Mouse (Mus musculus) embryonic facial prominence, embryonic 15.5 days (tissue): ENCODE measurements at regions not wholly inside any gene's neighbourhood (a gene's known extent, or its start where the extent isn't known, plus 50 kb on each side); places are given as distances from the start of the nearest gene placed in this dataset.
"Not testable (repeated sequence)": the region's sequence is repeated elsewhere in the genome, so short reads cannot be mapped to it uniquely, and the experiment has no call there.

Experiments used
- ATAC-seq: fragments of 200-750 bp; cut with Nextera tagmentation; 2 replicates; pipeline ENCODE4 v1.8.0; 2017; ENCODE audit warnings: low read depth, moderate TSS enrichment; ENCODE audit not compliant: insufficient number of reproducible peaks, low FRiP score, low TSS enrichment
- H3K27ac ChIP-seq: fragments of 300-500 bp; sonication (generic); replicated peaks from 2 replicates; pipeline ENCODE4 v1.5.1; 2015; ENCODE audit warnings: mild to moderate bottlenecking, inconsistent platforms
- H3K27me3 ChIP-seq: fragments of 300-500 bp; sonication (generic); 2 replicates; pipeline ENCODE4 v1.6.1; 2015; ENCODE audit warnings: inconsistent platforms
- H3K36me3 ChIP-seq: fragments of 300-500 bp; sonication (generic); 2 replicates; pipeline ENCODE4 v1.6.1; 2015; ENCODE audit warnings: mild to moderate bottlenecking, inconsistent platforms
- H3K4me1 ChIP-seq: fragments of 300-500 bp; sonication (generic); 2 replicates; pipeline ENCODE4 v1.6.1; 2015; ENCODE audit warnings: inconsistent platforms
- H3K4me2 ChIP-seq: fragments of 300-500 bp; sonication (generic); replicated peaks from 2 replicates; pipeline ENCODE4 v1.6.1; 2015; ENCODE audit warnings: mild to moderate bottlenecking, inconsistent platforms
- H3K4me3 ChIP-seq: fragments of 300-500 bp; sonication (generic); replicated peaks from 2 replicates; pipeline ENCODE4 v1.5.1; 2015; ENCODE audit warnings: mild to moderate bottlenecking, inconsistent platforms
- H3K9ac ChIP-seq: fragments of 300-500 bp; sonication (generic); 2 replicates; pipeline ENCODE4 v1.6.1; 2015; ENCODE audit warnings: inconsistent platforms
- H3K9me3 ChIP-seq: fragments of 300-500 bp; sonication (generic); replicated peaks from 2 replicates; pipeline ENCODE4 v1.6.1; 2016; ENCODE audit warnings: inconsistent platforms
- WGBS: fragments of 180-500 bp; shearing (Covaris S2); methylation state at CpG from one replicate; pipeline ENCODE4 v1.1.7; 2015; 5-methylcytosine and 5-hydroxymethylcytosine counted together

DNA sequence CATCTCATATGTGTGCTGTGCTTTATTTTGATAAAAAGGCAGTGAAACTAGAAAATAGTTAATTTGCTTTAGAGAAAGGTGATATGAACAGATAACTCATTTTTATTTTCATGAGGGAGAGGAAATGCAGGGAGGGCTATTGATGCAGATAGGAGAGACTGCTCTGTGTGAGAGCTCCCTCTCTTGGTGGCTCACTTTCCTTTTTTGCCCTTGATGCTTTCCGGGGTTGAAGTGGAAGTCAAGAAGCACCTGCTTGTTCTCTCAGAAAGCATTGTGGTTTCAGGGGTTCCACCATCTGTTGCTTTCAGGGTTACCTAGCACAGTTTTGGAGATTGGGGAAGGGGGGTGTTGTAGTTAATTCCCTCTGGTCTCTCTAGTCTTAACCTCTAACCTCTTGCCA is 414.5 kb upstream of the Stxbp6 start:
- WGBS, result 56% methylated on average over 1 of the region's 1 CpGs
- Histone ChIP-seq H3K27ac (no peak overlapping the region), H3K27me3 (no peaks in the 10 kb centered on the region), H3K9me3 (no peaks in the 10 kb centered on the region), H3K9ac (no peak overlapping the region), H3K4me1 (no peaks in the 10 kb centered on the region), H3K4me2 (no peak overlapping the region), H3K4me3 (no peak overlapping the region), H3K36me3 (no peaks in the 10 kb centered on the region)
- ATAC-seq, result no peak

DNA sequence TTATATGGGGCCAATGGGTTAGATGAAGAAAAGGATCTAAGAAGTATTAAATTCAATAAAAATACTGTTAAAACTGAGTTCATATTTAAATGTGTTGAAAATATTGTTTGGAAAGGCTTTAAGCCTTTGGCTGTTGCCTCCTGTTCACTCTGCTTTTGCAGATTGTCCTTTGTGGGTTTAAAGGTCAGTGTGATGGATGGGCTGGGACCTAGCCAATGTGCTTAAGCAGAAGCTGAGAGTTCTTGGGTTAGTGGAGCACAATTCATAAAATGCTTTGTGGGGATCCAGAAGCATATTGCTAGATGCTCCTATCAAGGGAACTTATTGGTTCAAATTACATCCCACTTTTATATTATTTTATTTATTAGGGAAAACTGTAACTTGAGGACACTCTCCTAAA is 402.4 kb upstream of the Stxbp6 start:
- H3K9me3 ChIP-seq, result no peaks in the 10 kb centered on the region
- H3K4me3 ChIP-seq, result no peak overlapping the region
- ATAC-seq, result no peak
- H3K9ac ChIP-seq, result no peak overlapping the region
- no peaks in the 10 kb centered on the region for H3K36me3 ChIP-seq
- H3K4me2 ChIP-seq, result no peak overlapping the region
- no peak overlapping the region for H3K27ac ChIP-seq
- no peaks in the 10 kb centered on the region for H3K27me3 ChIP-seq
- no peaks in the 10 kb centered on the region for H3K4me1 ChIP-seq

GRCm38 (mm10) chr12:45468093-45468492 is 393.6 kb upstream of the Stxbp6 start:
- ATAC-seq, result no peak
- no peak overlapping the region for H3K4me2 ChIP-seq
- no peak overlapping the region for H3K27ac ChIP-seq
- 71% methylated on average over 3 of the region's 3 CpGs for WGBS
- H3K9me3 ChIP-seq, result no peaks in the 10 kb centered on the region
- H3K36me3 ChIP-seq, result no peaks in the 10 kb centered on the region
- no peak overlapping the region for H3K4me3 ChIP-seq
- H3K9ac ChIP-seq, result no peak overlapping the region
- H3K27me3 ChIP-seq, result no peaks in the 10 kb centered on the region
- H3K4me1 ChIP-seq, result no peaks in the 10 kb centered on the region

DNA sequence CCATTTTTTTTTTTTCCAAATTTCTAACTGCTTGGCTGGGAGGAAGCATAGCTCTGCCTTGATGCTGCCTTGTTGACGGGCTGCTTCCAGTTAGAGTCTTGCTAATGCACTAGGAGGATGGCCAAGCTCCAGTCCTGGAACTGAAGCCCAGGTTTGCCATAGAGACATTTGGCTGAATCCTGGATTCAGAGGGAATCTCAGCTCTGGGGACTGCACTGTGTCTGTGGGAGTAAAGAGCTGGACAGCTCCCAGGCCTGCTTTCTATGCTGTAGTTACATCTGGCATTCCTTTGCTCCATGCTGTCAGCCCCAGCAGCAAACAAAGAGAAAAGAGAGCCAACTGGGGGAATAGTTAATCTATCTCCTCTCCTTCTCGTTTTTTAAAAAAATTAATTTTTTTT is 392.5 kb upstream of the Stxbp6 start:
- Histone ChIP-seq H3K4me2 (no peak overlapping the region), H3K9me3 (no peaks in the 10 kb centered on the region), H3K9ac (no peak overlapping the region), H3K4me3 (no peak overlapping the region), H3K27ac (no peak overlapping the region), H3K4me1 (no peaks in the 10 kb centered on the region), H3K27me3 (no peaks in the 10 kb centered on the region), H3K36me3 (no peaks in the 10 kb centered on the region)
- 29% methylated on average over 2 of the region's 2 CpGs for WGBS
- peak; percentile 43; the same call in 1 of the 2 replicates for ATAC-seq

DNA sequence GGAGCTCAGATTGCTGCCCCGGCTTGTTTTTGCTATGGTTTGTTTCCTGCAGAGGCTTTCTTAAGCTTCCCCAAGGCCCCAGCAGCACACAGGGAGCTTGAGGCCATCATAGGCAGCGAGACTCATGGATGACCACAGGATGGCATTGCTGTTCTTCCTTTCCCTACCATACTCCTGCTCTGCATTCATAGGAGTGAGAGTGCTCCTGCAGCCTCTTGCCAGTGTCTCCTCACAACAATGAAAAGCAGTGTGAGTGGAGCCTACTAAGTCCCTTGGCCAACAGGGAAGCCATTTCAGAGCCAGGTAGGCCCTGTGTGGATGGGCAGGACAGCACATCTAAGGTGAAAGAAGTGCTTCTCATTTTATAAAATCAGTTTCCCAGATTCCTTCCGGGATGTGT is 391.6 kb upstream of the Stxbp6 start:
- no peak overlapping the region for H3K4me3 ChIP-seq
- H3K9me3 ChIP-seq, result no peaks in the 10 kb centered on the region

GRCm38 (mm10) chr12:45464952-45465351 is 390.4 kb upstream of the Stxbp6 start:
- Histone ChIP-seq H3K9me3 (no peaks in the 10 kb centered on the region), H3K27me3 (no peaks in the 10 kb centered on the region), H3K4me2 (no peak overlapping the region), H3K27ac (no peak overlapping the region), H3K36me3 (no peaks in the 10 kb centered on the region), H3K4me1 (no peaks in the 10 kb centered on the region), H3K9ac (no peak overlapping the region), H3K4me3 (no peak overlapping the region)
- WGBS, result 67% methylated on average over 2 of the region's 2 CpGs
- ATAC-seq, result no peak

More for the DNA sequence above, 391.6 kb upstream of the Stxbp6 start:
- no peaks in the 10 kb centered on the region for H3K27me3 ChIP-seq
- H3K4me2 ChIP-seq, result no peak overlapping the region
- H3K36me3 ChIP-seq, result no peaks in the 10 kb centered on the region
- no peak for ATAC-seq
- WGBS, result 56% methylated on average over 3 of the region's 3 CpGs
- H3K4me1 ChIP-seq, result no peaks in the 10 kb centered on the region
- H3K9ac ChIP-seq, result no peak overlapping the region
- no peak overlapping the region for H3K27ac ChIP-seq

DNA sequence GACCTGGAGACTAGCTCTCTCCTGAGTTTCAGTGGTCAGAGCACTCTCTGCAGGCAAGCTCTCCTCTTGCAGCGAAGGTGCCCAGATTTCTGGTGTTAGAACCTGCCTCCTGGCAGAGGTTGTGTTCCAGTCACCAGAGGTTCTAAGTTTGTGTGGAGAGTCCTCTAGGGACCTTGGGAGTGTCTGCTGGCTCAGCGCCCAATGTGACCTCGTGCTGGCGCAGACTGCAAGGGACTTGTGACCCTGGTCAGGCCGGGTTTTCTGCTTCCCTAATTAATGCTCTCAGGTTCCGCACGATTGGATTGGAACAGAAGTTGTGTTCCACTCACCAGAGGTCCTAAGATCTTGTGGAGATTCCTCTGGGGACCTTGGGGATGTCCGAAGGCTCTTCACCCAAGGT is 384.2 kb upstream of the Stxbp6 start:
- 80% methylated on average over 8 of the region's 8 CpGs for WGBS
- not testable (repeated sequence) for H3K9me3 ChIP-seq, H3K4me2 ChIP-seq, H3K9ac ChIP-seq, H3K27ac ChIP-seq, H3K4me1 ChIP-seq, H3K27me3 ChIP-seq, H3K36me3 ChIP-seq, H3K4me3 ChIP-seq, ATAC-seq

DNA sequence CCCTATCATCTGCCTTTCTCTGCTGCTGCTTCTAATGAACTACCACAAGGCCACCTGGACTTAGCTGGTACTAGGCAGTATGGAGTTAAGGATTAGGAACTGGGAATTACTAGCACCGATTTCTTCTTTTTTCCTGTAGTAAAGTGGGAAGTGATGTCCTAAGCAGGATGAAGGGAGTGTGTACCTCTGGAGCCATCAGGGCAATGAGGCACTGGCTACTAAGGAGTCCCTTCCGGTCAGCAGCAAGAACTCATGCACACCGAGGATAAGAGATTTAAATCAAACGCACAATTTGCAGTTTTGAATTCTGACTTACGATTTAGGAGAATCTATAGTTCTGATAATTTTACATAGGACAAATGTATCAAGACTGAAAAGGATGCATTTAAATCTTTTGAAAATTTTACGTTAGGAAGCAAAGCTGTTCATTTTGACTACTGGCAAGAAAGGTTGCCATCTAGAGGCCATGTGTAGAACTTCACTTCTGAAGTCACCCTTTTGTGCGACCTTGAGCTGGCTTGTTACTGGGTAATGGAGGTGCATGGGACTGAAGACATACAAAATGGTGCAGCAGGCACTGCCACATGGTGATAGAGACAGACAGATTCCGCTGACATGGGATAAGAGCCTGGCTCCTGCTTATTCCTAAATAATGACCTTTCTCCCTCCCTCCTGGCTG is 369.1 kb upstream of the Stxbp6 start:
- 59% methylated on average over 8 of the region's 8 CpGs for WGBS
- no peaks in the 10 kb centered on the region for H3K9me3 ChIP-seq
- H3K4me3 ChIP-seq, result no peak overlapping the region
- no peaks in the 10 kb centered on the region for H3K4me1 ChIP-seq
- no peak overlapping the region for H3K4me2 ChIP-seq
- no peaks in the 10 kb centered on the region for H3K27me3 ChIP-seq
- no peak for ATAC-seq
- H3K9ac ChIP-seq, result no peak overlapping the region
- H3K27ac ChIP-seq, result no peak overlapping the region
- no peaks in the 10 kb centered on the region for H3K36me3 ChIP-seq

- Histone ChIP-seq H3K4me1 (no peaks in the 10 kb centered on the region), H3K4me3 (no peak overlapping the region), H3K9me3 (no peaks in the 10 kb centered on the region), H3K27ac (no peak overlapping the region), H3K36me3 (no peaks in the 10 kb centered on the region), H3K27me3 (no peaks in the 10 kb centered on the region), H3K9ac (no peak overlapping the region), H3K4me2 (no peak overlapping the region)
- ATAC-seq, result no peak
- 51% methylated on average over 4 of the region's 4 CpGs for WGBS
Observed at GRCm38 (mm10) chr12:45442474-45442873, 368.0 kb upstream of the Stxbp6 start.

- H3K27ac ChIP-seq, result no peak overlapping the region
- H3K4me1 ChIP-seq, result no peaks in the 10 kb centered on the region
- H3K36me3 ChIP-seq, result no peaks in the 10 kb centered on the region
- no peak for ATAC-seq
- H3K9ac ChIP-seq, result no peak overlapping the region
- 67% methylated on average over 2 of the region's 2 CpGs for WGBS
- H3K4me3 ChIP-seq, result no peak overlapping the region
- H3K4me2 ChIP-seq, result no peak overlapping the region
- H3K9me3 ChIP-seq, result no peaks in the 10 kb centered on the region
- no peaks in the 10 kb centered on the region for H3K27me3 ChIP-seq
Observed at GRCm38 (mm10) chr12:45439745-45440144, 365.2 kb upstream of the Stxbp6 start.

DNA sequence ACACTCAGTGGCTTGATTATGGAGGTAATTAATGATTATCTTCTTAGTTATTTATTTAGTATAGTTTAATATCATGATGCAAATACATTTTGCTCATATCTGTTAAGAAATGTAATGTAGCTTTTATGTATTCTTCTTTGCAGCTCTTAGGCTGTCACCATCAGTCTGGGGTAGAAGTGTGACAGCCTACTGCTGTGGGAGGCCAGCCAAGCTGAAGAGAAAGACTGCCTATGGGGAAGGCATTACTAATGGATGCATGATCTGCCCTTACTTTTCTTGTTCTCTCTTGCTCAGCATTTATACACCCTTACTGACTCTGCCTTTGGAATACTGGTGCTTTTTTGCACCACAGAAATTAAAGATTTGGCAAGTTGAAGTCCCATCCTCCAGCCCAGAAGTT is 362.8 kb upstream of the Stxbp6 start:
- H3K27me3 ChIP-seq, result no peaks in the 10 kb centered on the region
- no peaks in the 10 kb centered on the region for H3K36me3 ChIP-seq
- H3K4me3 ChIP-seq, result no peak overlapping the region
- no peak overlapping the region for H3K4me2 ChIP-seq
- no peak overlapping the region for H3K9ac ChIP-seq
- ATAC-seq, result no peak
- no peaks in the 10 kb centered on the region for H3K9me3 ChIP-seq
- no peaks in the 10 kb centered on the region for H3K4me1 ChIP-seq
- no peak overlapping the region for H3K27ac ChIP-seq

DNA sequence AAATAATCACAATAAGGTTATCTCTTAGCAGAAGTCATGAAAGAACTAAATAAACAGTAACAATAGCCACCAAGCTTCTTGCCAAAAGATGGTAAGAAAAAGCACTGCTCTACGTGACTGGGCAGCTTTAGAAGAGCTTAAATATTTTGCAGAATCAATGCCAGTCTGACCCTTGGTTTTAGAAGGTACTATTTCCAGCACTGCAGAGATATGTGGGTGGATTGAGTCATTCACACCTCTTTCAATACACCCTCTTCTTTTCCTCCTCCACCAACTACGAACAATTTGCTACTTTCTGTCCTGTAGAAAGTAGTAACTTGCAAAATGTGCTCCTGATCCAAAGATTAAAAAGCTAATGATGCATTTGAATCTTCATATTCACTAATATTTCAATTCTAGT is 324.9 kb upstream of the Stxbp6 start:
- Histone ChIP-seq H3K9me3 (no peaks in the 10 kb centered on the region), H3K36me3 (no peaks in the 10 kb centered on the region), H3K4me1 (no peaks in the 10 kb centered on the region), H3K9ac (no peak overlapping the region), H3K27me3 (no peaks in the 10 kb centered on the region), H3K27ac (no peak overlapping the region), H3K4me3 (no peak overlapping the region), H3K4me2 (no peak overlapping the region)
- WGBS, result 73% methylated on average over 2 of the region's 2 CpGs
- ATAC-seq, result no peak
